Mouse (Mus musculus) bone marrow, adult 2 months (tissue): ENCODE results near the gene Tarm1.

ENCODE experiments used
- CTCF ChIP-seq: fragments of 200-500 bp; IDR thresholded peaks from 2 replicates; pipeline ENCODE4 v1.5.1; 2011; ENCODE audit warnings: low read length, control low read depth; ENCODE audit not compliant: control insufficient read depth, insufficient read depth
- POLR2A ChIP-seq: fragments of 200-500 bp; IDR thresholded peaks from 2 replicates; pipeline ENCODE4 v1.6.1; 2011; ENCODE audit warnings: low read depth, mild to moderate bottlenecking, control low read depth, low read length, borderline replicate concordance; ENCODE audit not compliant: control insufficient read depth

DNA sequence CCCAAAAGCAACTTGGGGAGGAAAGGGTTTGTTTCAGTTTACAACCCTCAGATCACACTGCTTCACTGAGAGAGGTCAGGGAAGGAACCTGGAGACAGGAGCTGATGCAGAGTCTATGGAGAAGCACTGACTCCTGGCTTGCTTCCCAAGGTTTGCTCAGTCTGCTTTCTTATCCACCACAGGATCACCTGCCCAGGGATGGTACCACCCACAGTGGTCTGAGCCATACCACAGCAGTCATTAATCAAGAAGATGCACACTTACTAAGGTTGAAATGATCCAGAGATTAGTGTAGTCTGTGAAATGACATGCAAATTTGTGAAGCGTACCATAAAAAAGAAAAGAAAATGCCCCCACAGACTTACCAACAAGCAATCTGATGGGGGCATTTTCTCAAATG is 2.0 kb downstream of the Tarm1 start:
- no peak for TF ChIP-seq CTCF
- TF ChIP-seq POLR2A: no peak
